13 mouse cellular contexts compared by ENCODE assay signal in the genomic region with DNA sequence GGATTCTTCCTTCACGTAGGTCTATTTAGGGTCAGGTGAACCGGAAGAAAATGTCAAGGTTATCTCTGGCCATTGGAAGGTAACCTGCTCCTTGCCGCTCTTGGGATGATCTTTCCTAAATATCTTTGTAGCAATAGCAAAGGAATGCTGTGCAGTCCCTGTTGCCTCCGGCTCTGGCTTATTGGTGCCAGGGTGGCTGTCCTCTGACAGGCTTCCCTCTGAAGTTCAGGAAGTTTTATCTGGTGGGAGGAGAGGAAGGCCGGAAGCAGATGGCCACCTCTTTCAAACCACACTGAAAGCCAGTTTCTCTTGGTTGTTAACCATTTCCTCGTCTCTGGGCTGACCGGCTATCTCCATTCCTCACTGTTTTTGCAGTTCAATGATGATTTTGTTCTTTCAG. TPM values are rescaled to one million over a fixed set of nuclear protein-coding genes. Genes with fewer than 3 reads are reported as not detected.
DNase-seq lines count a peak whose midpoint lies in the region; ATAC-seq and TF ChIP-seq lines count a peak whose summit lies in the region.
"Had no signal": no experiment of that assay in that cellular context is flagged by ENCODE, and none has a peak within 500 bp of the region (broad histone marks: within the 10 kb centered on the region; RNA-seq: fewer than 3 reads in every experiment).

No protein-coding gene starts in this region.

- 0 out of 2 replicates have a peak overlapping the region, but pooled peaks have one; percentile 15 for H3K27ac ChIP-seq in forebrain, embryonic 10.5 days
- H3K27ac ChIP-seq in forebrain, postnatal 0 days (ENCODE audit: low read depth, low read length), result no peak overlapping the region
- H3K27ac ChIP-seq in lung, embryonic 14.5 days (ENCODE audit: low read depth), result peak overlapping the region; percentile 2; the same call in 1 of the 2 replicates
- H3K27ac ChIP-seq in liver, embryonic 16.5 days (ENCODE audit: low read length), result peak overlapping the region; percentile 6; the same call in 1 of the 2 replicates

- H3K4me1 ChIP-seq in forebrain, embryonic 10.5 days, result peaks cover 11% of the 10 kb centered on the region
- no peaks in the 10 kb centered on the region for H3K4me1 ChIP-seq in forebrain, postnatal 0 days (ENCODE audit: insufficient read depth)
- no peaks in the 10 kb centered on the region for H3K4me1 ChIP-seq in lung, embryonic 14.5 days (ENCODE audit: insufficient read depth)
- peaks cover 6% of the 10 kb centered on the region for H3K4me1 ChIP-seq in liver, embryonic 16.5 days (ENCODE audit: control insufficient read depth, low read depth, low read length)

- H3K36me3 ChIP-seq in forebrain, embryonic 10.5 days (replicated peaks), result no peaks in the 10 kb centered on the region
- no peaks in the 10 kb centered on the region for H3K36me3 ChIP-seq in forebrain, postnatal 0 days (ENCODE audit: insufficient read depth)
- no peaks in the 10 kb centered on the region for H3K36me3 ChIP-seq in lung, embryonic 14.5 days (ENCODE audit: insufficient read depth)
- H3K36me3 ChIP-seq in liver, embryonic 16.5 days (ENCODE audit: control insufficient read depth, insufficient read depth), result no peaks in the 10 kb centered on the region

- TF ChIP-seq CTCF in forebrain, postnatal 0 days (IDR thresholded peaks at IDR 0.05; ENCODE audit: low read depth), result no peak
- no peak for TF ChIP-seq CTCF in lung, embryonic 14.5 days (IDR thresholded peaks at IDR 0.05; ENCODE audit: low read depth)

- no peak for DNase-seq in forebrain, embryonic 10.5 days (ENCODE audit: extremely low spot score, low spot score)
- DNase-seq in forebrain, postnatal 0 days, result no peak
- DNase-seq in lung, embryonic 14.5 days, result peak; percentile 42
- no peak for DNase-seq in lung, adult 18-20 months
- no peak for DNase-seq in left cerebral cortex, postnatal 4 days
- DNase-seq in c-Kit-positive CD71-positive TER-119-positive erythroid progenitor cells, embryonic 14.5 days (ENCODE audit: low spot score), result no peak
- DNase-seq: adrenal gland, adult 8-10 months; cerebellum, adult 18-20 months; gastrocnemius, postnatal 14 days; spleen, adult 18-20 months; thymus, postnatal 4 days had no signal

- H3K9me3 ChIP-seq in forebrain, embryonic 10.5 days, result 0 out of 2 replicates have a peak, but pooled peaks cover 4% of the 10 kb centered on the region
- no peaks in the 10 kb centered on the region for H3K9me3 ChIP-seq in forebrain, postnatal 0 days (ENCODE audit: low read length)
- no peaks in the 10 kb centered on the region; the same call in 1 of the 2 replicates for H3K9me3 ChIP-seq in lung, embryonic 14.5 days (ENCODE audit: low read depth, low read length)
- H3K9me3 ChIP-seq in liver, embryonic 16.5 days (replicated peaks; ENCODE audit: control insufficient read depth, low read length), result no peaks in the 10 kb centered on the region

- H3K4me2 ChIP-seq in forebrain, postnatal 0 days (ENCODE audit: low read depth), result no peak overlapping the region
- H3K4me2 ChIP-seq in lung, embryonic 14.5 days, result peak overlapping the region; percentile 25; the same call in 1 of the 2 replicates
- H3K4me2 ChIP-seq in liver, embryonic 16.5 days (ENCODE audit: low read depth, low read length), result peak overlapping the region; percentile 26; the same call in 1 of the 2 replicates

- no peak overlapping the region for H3K4me3 ChIP-seq in forebrain, embryonic 10.5 days
- no peak overlapping the region for H3K4me3 ChIP-seq in forebrain, postnatal 0 days (ENCODE audit: low read depth, low read length)
- H3K4me3 ChIP-seq in lung, embryonic 14.5 days (ENCODE audit: low read depth, low read length), result no peak overlapping the region
- peak overlapping the region; percentile 9; the same call in 1 of the 2 replicates for H3K4me3 ChIP-seq in liver, embryonic 16.5 days (ENCODE audit: low read depth, low read length)

- no peak for ATAC-seq in forebrain, postnatal 0 days
- ATAC-seq in lung, embryonic 14.5 days (ENCODE audit: insufficient read depth), result no peak; the same call in 1 of the 2 replicates
- ATAC-seq in liver, embryonic 16.5 days (ENCODE audit: low read depth), result no peak
- ATAC-seq in erythroblast, adult 5-6 weeks (replicated peaks; ENCODE audit: low FRiP score, poor library complexity, severe bottlenecking), result no peak

- no peak overlapping the region for H3K9ac ChIP-seq in forebrain, postnatal 0 days
- no peak overlapping the region; the same call in 1 of the 2 replicates for H3K9ac ChIP-seq in lung, embryonic 14.5 days
- H3K9ac ChIP-seq in liver, embryonic 16.5 days (ENCODE audit: low read depth, low read length), result no peak overlapping the region

- H3K27me3 ChIP-seq in forebrain, embryonic 10.5 days (ENCODE audit: poor library complexity, severe bottlenecking), result no peaks in the 10 kb centered on the region
- no peaks in the 10 kb centered on the region for H3K27me3 ChIP-seq in forebrain, postnatal 0 days (ENCODE audit: insufficient read depth, low read length)
- H3K27me3 ChIP-seq in lung, embryonic 14.5 days (ENCODE audit: insufficient read depth, low read length), result no peaks in the 10 kb centered on the region
- H3K27me3 ChIP-seq in liver, embryonic 16.5 days (ENCODE audit: control insufficient read depth, insufficient read depth, low read depth, low read length), result no peaks in the 10 kb centered on the region

- intact Hi-C loops in left cerebral cortex, postnatal 4 days (cut with DNase I), result no loop called here

- 74% methylated on average over 7 of the region's 7 CpGs for WGBS in forebrain, embryonic 10.5 days
- 75% methylated on average over 7 of the region's 7 CpGs for WGBS in forebrain, postnatal 0 days
- 33% methylated on average over 7 of the region's 7 CpGs for WGBS in lung, embryonic 14.5 days
- WGBS in liver, embryonic 16.5 days (ENCODE audit: insufficient replicate concordance), result 6% methylated on average over 7 of the region's 7 CpGs

RNA-seq across cellular contexts. Expression of a gene that starts 10.5 kb away (rescaled TPM):
- polyA plus RNA-seq in forebrain, embryonic 10.5 days (2016; fragmentation: Nextera tagmentation; extraction: Ambion mirVana), result 9.1 TPM in 2 replicates
- 68.8 and 101 TPM in 2 replicates for total RNA-seq in forebrain, postnatal 0 days (2014; rRNA removed)
- polyA plus RNA-seq in forebrain, postnatal 0 days (2015; fragmentation: Nextera tagmentation; extraction: Ambion mirVana), result 10.5 and 13.5 TPM in 2 replicates
- 11.2 and 11.8 TPM in 2 replicates for polyA plus RNA-seq in lung, embryonic 14.5 days (2014; fragmentation: Nextera tagmentation; extraction: Ambion mirVana)
- 4.0 TPM in 2 replicates for polyA plus RNA-seq in liver, embryonic 16.5 days (2015; fragmentation: Nextera tagmentation; extraction: Ambion mirVana)
- 100 to 1,000 TPM; 121 to 124 TPM for total RNA-seq in left cerebral cortex, postnatal 4 days (2021)
- total RNA-seq in erythroblast, adult 5-6 weeks (2015; ENCODE audit: low replicate concordance), result 34.3 and 65.1 TPM in 2 replicates
- 60.3 and 66.8 TPM in 2 replicates for total RNA-seq in erythroblast, adult 5-6 weeks (2017; ENCODE audit: low replicate concordance)

RNA-seq across cellular contexts. Expression of a gene that starts 32.7 kb away (rescaled TPM):
- 55.8 and 56.1 TPM in 2 replicates for polyA plus RNA-seq in forebrain, embryonic 10.5 days (2016; fragmentation: Nextera tagmentation; extraction: Ambion mirVana)
- total RNA-seq in forebrain, postnatal 0 days (2014; rRNA removed), result 72.2 and 82.0 TPM in 2 replicates
- polyA plus RNA-seq in forebrain, postnatal 0 days (2015; fragmentation: Nextera tagmentation; extraction: Ambion mirVana), result 48.2 and 55.0 TPM in 2 replicates
- 54.9 and 63.7 TPM in 2 replicates for polyA plus RNA-seq in lung, embryonic 14.5 days (2014; fragmentation: Nextera tagmentation; extraction: Ambion mirVana)
- polyA plus RNA-seq in liver, embryonic 16.5 days (2015; fragmentation: Nextera tagmentation; extraction: Ambion mirVana), result 19.4 and 24.0 TPM in 2 replicates
- total RNA-seq in left cerebral cortex, postnatal 4 days (2021), result 10 to 100 TPM; 43.8 to 50.6 TPM
- 5.2 and 8.4 TPM in 2 replicates for total RNA-seq in erythroblast, adult 5-6 weeks (2015; ENCODE audit: low replicate concordance)
- 4.5 and 19.8 TPM in 2 replicates for total RNA-seq in erythroblast, adult 5-6 weeks (2017; ENCODE audit: low replicate concordance)
